Mouse (Mus musculus): ENCODE measurements around the gene Ap2a1. TPM values are rescaled to one million over a fixed set of nuclear protein-coding genes. Genes with fewer than 3 reads are reported as not detected.
A peak's percentile ranks its signal among the peaks of the same experiment; 100 is the strongest.
"Not testable (repeated sequence)": the region's sequence is repeated elsewhere in the genome, so short reads cannot be mapped to it uniquely, and the experiment has no call there.

Gene Ap2a1
- polyA plus RNA-seq, 1 experiment = 88.2 TPM

DNA sequence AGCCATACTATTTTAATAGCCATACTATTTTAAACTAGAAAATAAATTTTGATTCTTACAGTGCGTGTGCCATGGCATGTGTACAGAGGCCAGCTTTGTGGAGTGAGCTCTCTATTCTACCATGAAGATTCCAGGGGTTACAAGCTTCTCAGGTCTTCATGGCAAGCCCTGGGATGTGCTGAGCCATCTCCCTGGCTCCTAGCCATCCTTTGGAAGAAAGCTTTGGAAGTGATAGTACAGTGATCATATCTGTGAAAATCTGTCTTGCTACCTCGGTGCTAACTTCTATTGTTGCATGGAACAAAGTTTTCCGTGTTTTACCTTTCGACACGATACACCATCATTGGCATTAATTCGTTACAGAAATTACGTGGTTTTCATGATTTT is 34.1 kb downstream of the Ap2a1 start:
- no peak for DNase-seq (ENCODE audit: low read depth)

DNA sequence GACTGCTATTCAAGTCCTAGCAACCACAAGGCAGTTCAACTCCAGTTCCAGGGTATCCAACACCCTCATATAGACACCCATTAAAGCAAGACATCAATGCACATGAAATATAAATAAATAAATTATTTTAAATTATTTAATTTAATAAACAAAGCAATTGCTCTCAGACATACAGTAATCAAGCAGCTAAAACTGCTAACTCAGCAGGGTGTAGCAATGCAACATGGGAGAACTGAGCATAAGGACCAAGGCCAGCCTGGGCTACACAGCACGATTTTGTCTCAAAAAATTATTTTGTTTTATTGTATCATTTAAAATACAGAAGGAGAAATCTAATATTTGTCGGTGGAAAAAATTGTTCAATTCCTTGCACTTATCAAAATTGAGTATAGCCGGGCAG is 35.1 kb downstream of the Ap2a1 start:
- no peak for DNase-seq (ENCODE audit: low read depth)

DNA sequence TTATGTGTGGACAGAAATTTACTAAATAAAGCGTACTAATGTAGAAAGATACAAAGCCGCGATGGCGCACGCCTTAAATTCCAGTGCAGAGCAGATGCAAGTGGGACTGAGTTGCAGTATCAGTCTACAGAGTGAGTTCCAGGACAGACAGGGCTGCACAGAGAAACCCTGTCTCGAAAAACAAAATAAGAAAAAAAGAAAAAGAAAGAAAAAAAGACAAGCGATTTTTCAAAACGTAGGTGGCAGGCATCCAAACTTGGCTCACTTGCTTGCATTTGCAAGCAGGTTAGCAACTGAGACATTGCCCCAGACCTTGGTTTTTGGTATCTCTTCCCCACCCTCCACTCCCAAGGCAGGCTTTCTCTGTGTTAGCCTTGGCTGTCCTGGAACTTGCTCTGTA is 36.1 kb downstream of the Ap2a1 start:
- no peak for DNase-seq (ENCODE audit: low read depth)

DNA sequence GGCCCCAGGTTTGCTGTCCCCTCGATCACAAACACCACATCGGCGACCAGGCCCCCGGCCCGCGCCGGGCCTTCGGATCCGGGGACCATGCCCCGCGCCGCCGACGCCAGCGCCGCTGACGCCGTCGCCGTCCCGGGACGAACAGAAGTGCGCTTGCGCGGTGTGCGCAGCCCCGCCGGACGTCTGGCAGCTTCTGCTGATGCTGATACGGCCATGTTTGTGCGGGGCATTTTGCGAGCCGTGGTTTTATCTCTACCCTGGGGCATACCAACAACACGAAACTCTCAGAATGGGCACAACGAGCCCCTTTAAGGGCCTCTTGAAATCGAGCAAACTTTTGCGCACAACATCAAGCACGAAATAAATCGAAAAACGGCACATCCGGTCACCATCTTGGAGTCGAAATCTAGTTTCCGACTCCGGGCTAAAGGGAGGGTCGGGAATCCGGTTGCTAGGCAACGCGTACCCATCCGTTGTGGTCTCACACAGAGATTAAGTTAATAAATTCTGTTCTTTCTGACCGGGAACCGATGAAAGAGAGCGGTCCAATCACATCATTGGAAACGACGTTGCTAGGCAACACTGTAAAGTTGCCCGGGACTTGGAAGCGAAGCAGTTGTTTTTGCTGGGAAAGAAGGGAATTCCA is 36.9 kb downstream of the Ap2a1 start, which contains the start of gene Med25:
Med25 (minus strand) TSS at position 437 of the 646 bp plus-strand sequence.
- DNase-seq (ENCODE audit: low read depth) = no peak

DNA sequence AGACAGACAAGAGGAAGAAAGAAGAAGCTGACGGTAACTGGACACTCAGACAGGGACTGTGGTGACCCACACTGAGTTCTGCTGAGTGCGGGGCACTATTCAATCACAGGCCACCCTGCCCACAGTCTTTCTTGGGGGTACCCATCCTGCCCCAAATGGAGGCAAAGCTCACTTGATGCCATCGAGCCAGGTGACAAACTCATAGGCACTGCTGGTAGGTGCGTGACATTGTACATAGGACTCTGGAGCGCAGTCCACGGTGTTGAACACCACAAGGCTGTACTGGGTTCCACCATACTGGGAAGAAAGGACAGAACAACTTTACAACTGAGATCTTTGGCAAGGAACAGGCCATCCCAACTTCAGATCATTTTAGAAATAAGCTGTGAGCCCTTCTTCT is 37.7 kb downstream of the Ap2a1 start:
- DNase-seq (ENCODE audit: low read depth) = no peak

DNA sequence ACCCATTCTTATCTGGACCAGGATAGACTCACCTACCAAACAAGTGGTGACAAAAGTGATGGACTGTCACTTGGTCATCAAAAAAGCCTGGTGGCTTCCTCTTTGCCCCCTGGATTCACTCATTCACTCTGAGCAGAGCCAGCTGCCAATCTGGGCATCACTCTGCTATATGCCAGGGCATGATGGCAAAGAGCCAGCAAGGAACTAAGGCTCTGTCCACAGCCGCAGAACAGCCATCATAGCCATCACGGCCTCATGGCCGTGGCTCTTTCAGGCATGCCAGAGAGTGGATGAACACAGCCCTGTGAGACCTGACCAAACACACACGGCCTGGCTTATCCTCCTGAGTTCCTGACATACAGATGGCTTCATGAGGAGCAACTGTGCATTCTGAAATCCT is 38.6 kb downstream of the Ap2a1 start:
- no peak for DNase-seq (ENCODE audit: low read depth)

DNA sequence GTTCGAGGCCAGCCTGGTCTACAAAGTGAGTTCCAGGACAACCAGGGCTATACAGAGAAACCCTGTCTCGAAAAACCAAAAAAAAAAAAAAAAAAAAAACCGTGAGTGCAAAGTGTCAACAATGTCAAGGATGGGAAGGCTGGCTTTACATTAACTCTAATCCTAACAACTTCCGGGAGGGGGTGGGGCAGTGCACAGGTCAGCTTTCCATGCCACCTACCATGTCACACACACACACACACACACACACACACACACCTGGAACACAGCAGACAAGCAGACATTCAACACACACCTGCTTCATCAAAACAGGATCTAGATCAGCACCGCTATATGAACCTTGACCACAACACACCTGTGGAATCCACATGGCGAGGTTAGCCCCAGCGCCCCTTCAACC is 39.1 kb downstream of the Ap2a1 start:
- no peak for DNase-seq (ENCODE audit: low read depth)

DNA sequence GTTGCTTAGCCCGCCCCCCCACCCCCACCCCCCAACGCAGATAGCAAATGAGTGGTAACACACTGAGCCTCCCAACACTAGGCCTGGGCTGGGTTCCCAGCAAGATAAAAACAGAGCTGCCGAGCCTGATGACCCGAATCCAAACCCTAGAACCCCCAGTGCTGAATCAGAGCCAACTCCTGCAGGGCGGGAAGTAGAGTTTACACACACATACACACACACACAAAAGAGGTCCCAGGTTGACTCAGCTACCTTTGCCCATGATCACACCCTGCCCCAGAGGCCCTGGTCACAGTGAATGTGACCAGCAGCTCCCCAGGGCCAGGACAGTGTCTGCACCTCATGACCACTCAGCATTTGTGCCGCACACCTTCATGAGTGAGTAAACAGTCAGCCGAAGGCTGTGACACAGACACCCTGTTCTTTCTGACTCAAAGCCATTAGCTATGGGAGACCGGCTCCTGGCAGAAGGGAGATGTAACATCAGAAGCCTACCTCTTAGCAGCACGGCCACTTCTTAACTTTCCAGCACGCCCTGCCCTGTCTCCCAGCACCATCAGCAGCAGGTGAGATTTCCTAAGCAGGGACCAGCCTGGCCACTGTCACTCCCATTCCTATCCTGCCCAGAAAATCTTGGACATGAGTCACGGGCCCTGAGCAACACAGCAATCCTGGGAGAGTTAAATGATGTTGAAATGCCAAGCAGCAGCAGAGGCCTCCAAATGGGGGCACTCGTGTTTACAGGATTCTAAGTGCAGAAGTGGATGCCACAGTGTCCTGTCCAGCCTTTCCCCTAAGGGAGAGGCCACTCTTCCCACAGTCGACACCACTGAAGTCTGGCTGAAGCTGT is 40.8 kb downstream of the Ap2a1 start:
- no peak for DNase-seq (ENCODE audit: low read depth)

DNA sequence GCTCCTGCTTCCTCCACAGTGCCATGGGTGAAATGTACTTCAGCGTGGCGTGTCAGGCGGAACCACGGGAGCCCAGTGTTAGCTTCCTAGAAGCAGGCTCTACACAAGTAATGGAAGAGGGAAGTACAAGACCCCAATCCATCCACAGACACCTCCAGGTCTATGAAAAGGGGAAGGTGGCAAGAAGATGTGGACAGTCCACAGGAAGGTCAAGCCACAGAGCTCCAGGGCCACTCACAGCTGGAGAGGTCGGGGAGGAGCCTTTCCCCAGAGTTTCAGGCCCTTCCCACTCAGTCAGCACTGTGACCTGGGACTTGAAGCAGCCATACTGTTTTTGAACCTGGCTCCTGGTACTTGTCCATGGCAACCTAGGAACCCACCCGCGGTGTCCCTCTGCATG is 42.3 kb downstream of the Ap2a1 start:
- no peak for DNase-seq (ENCODE audit: low read depth)

DNA sequence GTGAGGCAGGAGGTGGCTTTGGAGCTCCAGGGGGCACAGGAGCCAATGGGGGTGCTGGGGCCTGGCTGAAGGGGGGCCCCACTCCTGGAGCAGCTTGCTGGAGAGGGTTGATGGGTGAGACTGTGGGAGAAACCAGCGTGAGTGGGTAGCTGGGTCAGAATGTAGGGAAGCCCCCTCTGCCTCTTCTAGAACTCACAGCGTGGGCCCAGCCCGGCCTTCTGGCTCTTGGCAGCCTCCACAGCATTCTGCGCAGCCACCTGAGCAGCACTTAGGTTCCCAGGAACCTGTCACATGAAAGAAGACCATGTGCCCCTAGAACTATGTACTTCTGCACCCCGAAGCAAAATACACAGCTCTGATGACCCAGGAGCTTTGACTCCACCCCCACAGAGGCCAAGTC is 44.7 kb downstream of the Ap2a1 start:
- DNase-seq (ENCODE audit: low read depth) = no peak

DNA sequence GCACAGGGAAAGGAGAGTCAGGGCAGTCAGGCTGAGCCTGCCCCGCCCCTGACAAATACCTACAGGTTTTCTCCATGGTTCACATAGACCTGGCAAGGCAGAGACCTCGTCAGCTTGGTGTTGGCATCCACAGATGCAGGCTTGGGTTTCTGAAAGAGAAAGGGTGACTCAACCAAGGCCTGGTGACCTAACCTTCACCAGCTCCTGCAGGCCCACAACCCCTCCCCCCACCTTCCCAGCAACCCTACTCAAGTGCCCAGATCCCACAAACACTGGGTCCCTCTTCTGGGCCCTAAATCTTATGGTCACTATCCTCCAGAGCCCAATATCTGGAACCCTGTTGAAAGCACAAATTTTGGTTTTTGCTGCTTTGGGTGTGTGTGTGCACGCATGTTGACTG is 46.3 kb downstream of the Ap2a1 start:
- DNase-seq (ENCODE audit: low read depth) = no peak

DNA sequence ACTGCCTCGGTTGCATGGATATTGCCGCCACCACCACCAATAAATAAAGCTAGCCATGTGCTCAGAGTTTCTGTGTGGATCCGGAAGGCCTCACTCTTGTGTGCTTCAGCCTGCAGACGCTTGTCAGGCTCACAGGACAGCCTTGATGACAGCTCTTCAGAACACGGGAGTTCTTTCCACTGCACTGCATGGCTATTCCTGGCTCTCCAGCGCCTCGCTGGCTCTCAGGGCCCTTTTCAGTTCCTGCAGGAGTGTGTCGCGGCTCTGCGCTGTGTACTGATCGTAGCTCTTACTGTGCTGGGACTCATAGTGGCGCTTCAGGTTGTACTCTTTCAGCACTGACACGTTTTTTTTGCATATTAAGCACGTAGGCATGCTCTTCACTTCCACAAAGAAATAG is 51.5 kb downstream of the Ap2a1 start:
- no peak for DNase-seq (ENCODE audit: low read depth)

DNA sequence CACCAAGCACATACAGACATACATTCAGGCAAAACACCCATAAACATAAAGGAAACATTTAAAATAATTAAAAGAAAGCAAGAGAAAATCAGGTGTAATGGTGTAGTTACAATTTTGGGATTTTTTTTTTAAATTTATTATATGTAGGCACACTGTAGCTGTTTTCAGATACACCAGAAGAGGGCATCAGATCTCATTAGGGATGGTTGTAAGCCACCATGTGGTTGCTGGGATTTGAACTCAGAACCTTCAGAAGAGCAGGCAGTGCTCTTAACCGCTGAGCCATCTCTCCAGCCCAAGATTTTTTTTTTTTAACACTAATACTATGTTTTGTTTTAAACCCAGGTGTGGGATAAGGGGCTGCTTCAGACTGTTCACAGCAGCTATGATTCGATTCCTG is 57.5 kb downstream of the Ap2a1 start:
- DNase-seq (ENCODE audit: low read depth) = not testable (repeated sequence)

DNA sequence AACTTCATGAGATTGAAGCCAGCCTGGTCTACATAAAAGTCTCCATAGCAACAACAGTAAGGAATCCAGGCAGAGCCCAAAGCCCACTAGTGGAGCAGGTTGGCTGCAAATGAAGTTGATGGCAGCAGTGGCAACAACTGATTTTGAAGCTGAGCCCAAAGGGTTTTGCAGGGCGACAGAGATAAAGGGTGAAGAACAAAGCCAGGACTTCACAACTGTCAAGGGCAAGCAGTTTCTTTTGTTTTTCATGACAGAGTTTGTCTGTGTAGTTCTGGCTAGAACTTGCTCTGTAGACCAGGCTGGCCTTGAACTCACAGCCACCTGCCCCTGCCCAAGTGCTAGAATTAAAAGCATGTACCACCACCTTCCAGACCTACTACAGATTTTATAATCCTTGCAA is 58.1 kb downstream of the Ap2a1 start:
- no peak for DNase-seq (ENCODE audit: low read depth)

DNA sequence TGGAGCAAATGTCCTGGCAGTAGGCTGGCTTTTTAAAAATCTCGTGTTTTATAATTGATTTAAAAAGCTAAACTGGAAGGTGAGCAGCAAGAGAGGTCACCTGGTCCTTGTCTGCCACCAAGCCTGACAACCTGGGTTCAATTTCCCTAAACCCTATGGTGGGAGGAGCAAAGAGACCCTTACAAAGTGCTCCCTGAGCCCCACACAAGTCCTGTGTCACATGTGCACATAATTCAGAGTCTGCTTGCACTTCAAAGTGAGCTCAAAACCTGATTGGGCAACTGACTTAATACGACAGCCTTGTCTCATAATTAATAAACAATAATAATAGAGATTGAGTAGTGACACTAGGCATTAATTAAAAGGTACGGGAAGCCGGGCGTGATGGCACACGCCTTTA is 58.7 kb downstream of the Ap2a1 start:
- DNase-seq (ENCODE audit: low read depth) = no peak

DNA sequence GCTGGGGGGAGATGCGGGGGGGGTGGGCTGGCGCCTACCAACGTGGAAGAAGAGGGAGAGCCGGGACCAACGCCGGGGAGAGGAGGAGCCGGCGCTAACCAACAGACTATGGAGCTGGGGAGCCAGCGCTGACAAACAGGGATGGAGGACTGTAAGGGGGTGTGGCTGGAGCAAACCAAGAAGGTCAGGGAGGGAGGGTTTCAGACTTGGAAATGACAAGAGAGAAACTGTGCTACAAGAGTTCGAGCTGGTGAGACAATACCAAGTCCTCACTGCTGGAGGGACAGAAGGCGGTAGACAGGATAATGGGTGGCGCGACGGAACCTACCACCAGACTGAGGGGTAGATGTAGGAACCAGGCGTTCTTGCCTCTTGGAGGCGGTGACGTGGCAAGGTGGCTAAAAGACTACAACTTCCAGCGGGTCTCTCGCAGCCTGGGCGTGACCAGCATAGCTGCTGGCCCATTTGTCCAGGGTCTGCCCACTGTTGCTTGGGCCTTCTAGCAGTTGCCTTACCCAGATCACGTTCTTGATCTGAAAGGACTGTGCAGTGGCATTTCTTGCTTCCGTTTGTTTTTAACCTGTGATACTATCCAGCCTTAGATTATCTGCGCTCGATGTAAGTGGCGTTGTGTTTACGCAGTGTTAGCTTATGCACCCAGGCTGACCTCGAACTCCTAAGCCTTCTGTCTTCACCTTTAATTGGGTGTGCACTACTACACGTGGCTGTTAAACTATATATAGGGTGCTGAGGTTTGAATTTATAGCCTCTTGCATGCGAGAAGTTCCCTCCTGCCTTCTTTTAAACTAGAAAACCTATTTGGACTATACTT is 59.4 kb downstream of the Ap2a1 start, which contains the start of gene Ptov1:
Ptov1 (minus strand) TSS at position 92 of the 832 bp plus-strand sequence.
- DNase-seq (ENCODE audit: low read depth) = peak; percentile 84

DNA sequence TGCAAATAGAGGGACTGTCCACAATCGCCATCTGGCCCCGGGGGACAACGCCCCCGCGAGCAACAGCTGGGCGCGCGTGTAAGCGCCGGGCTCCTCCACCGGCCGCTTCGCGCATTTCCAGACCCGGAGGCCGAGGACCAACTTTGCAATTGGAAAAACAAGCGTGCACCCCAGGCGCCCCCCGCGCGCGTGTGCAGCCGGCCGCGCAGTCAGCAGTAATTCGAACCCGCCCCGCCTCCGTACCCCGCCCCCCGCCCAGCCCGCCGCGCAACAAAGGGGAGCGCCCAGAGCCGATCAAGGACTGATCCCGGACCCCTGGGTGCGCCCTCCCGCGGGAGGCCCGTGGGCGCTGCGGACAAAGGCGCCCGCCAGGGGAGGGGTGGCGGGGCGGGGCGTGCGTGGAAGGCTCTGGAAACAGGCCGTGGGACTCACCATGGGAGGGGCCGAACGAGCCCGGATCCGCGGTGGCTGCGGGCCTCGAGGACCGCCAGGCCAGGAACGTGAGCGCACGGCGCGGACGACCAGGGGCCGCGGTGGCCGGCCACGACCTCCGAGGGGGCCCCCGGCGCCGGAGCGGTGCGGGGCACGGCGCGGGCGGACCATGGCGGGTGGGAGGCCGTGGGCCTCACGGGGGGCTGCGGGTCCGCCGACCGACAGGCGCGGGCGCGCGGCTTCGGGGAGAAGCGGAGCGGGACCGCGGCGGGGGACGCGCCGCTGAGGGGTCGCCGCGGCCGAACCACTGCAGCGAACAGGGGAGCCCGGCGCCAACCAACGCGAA is 60.2 kb downstream of the Ap2a1 start:
- no peak for DNase-seq (ENCODE audit: low read depth)

DNA sequence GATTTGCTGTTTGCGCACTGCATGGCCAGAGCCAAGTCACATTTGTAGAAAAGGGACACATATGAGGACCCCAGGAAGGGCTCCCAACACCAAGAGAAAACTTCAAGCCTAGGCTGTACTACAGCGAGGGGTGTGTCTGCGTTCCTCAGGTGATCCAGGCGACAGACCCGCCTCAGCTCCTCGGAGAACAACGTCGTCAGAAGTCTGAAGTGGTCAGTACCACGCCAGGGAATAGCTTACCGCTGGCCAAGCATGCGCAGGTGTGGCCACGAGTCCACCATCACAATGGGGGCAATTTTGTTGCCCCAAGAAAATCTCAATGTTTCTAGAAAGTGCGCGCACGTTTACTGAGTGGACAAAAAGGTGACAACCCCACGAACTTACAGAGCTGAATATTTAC is 60.8 kb downstream of the Ap2a1 start:
- DNase-seq (ENCODE audit: low read depth) = no peak

DNA sequence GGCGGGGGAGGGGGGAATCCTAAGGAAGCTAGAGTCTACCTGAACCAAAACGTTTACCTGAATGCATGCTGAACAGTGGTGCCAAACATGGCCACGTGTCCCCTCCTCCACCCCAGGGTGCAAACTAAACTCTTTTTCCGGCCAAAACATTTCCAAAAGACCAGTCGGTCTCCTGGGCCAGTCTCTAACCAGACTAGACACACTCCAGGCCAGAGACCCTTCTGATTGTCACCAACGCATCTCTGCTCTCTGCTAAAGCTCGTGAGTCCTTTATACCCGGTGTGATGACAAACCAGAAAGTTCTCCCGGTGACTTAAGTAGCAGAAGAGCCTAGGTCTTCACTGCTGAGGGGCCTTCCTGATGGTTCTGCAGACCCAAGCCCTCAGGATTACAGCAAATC is 61.5 kb downstream of the Ap2a1 start:
- no peak for DNase-seq (ENCODE audit: low read depth)

DNA sequence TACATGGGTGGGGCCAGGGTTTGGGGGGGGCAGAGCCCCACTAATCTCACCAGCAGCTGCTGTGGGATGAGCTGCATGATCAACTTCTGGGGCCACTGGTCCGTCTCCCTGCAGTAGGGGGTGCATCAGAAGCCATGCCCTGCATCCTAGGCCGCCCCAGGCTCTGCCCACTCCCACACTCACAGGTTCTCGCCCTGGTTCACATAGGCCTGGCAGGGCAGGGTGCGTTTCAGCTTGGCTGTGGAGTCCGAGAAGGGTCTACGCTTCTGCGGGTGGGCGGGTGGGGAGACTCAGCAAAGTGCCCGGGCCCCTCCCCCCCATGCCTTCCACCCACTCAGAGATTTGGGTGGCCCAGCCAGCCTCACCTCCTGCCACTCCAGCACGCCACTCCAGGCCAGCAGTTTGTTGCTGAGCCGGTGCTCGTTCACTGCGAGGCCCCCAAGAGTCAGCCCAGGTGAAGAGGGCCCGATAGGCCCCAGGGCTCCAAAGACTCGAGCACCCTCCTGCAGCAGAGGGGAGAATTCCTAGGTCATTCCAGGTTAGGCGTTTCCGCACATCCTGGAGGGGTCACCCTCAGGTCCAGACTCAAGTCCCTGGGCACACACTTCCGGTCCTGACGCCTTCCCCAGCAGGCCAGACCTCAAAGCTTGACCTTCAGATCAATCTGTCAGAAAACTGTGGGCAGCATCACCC is 62.1 kb downstream of the Ap2a1 start:
- DNase-seq (ENCODE audit: low read depth) = no peak

Measured in gonadal fat pad, adult 2 months (tissue).